Mouse (Mus musculus) urinary bladder, postnatal 25 days (tissue): ENCODE data around the gene Slc35b1.
A peak's percentile ranks its signal among the peaks of the same experiment; 100 is the strongest.

Experiments used
- DNase-seq: peaks from one replicate; pipeline ENCODE4 v3.0.0; 2022; ENCODE audit warnings: low spot score

The Slc35b1 gene

DNA sequence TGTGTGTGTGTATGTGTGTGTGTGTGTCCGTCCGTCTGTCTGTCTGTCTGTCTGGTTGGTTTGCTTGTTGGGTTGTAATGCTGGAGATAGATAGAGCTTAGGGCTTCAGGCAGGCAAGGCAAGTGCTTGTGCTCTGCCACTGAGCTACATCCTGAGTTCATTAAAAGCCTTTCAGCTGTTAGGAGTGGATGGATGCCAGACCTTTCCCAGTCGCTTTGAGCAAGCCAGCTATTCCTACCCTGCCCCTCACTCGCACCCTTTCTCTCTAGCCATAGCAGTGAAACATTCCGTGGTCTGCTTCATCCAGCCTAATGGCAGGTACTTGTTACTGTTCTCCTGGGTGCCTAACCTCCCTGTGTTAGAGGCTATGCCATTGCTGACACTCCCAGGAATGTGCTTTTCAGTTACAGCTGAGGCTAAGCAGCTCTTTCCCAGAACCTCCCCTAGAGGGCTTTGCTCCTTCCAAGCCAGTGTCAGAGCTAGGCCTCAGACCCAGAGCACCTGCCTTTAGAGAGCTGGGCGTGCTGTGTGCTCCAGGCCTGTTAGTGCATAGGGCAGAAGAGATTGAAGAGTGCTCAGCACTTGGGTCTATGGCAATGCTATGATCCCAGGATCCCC lies 18.1 kb upstream of the Slc35b1 start:
- DNase-seq: no peak

GRCm38 (mm10) chr11:95367011-95367735 lies 17.3 kb upstream of the Slc35b1 start:
- DNase-seq: no peak

GRCm38 (mm10) chr11:95368231-95368823 lies 16.2 kb upstream of the Slc35b1 start:
- no peak for DNase-seq

DNA sequence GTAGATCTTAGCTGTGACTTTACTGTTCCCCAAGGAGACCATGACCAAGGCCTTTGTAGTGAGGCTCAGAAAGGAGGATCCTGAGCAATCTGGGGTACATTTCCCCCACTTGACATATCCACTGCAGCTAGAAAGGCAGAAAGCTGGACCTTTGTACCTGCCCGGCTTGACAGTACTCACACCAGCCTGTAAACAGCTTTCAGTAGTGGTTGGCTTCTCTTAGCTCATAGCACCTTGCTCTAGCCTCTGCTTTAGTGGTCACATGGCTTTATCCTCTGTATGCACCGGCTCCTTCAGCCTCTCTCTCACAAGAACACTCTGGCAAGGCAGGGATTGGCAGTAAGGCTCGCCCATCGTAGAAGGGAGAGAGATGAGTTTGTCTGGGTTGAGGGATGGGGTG lies 15.6 kb upstream of the Slc35b1 start:
- DNase-seq: no peak

GRCm38 (mm10) chr11:95369964-95370890 lies 14.3 kb upstream of the Slc35b1 start:
- peak; percentile 13 for DNase-seq

DNA sequence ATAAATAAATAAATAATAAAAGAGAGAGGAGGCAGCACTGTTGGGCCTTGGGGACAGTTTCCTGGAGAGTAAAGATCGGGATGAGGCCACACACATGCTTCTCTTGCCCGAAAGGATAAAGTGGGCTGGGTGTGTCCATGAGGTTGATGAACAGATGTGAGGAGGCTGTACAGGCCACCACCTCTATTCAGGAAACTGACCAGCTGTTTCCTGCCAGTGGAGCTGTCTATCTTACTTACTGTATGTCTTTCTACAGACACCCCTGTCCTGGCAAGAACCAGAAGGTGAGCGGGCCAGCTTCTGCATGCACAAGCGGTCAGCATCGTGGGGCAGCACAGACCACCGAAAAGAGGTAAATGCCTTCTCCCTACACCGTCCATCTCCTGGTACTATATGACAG lies 13.3 kb upstream of the Slc35b1 start:
- no peak for DNase-seq

DNA sequence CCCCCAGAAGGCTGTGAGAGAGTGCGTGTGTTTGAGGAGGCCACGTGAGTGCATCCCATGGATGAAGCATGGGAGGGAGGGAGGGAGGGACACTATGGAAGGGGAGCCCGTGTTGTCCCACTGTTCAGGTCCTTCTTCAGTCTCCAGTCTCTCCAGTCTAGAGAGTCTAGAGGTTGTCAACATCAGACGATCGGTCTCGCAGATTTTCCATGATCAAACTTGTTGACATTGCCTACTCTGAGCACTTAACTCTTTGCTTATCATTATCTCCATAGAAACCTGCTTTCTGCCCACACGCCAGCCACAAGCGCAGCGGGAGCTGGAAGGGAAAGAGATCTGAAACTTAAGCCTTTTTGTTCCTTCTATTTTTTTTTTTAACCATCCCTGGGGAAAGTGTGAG lies 5.6 kb upstream of the Slc35b1 start:
- DNase-seq: no peak

DNA sequence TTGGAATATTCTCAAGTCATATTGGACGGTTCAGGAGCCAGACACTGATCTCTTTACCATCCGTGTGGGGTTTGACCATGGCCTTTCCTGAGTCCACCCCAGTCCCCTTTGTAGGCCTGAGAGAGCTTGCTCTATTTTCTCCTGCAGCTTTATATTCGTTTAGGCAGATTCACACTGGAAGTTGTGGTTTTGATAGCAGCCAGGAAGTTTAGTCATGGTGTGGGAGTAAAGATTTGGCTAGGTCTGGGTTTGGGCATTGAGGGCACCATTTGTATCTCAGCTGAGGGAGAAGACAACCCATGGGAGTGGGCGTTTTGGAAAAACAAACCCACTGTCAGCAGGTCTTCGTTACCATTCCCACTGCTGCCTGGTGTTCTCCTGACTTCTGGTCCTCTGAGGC lies 4.9 kb upstream of the Slc35b1 start:
- DNase-seq: no peak

GRCm38 (mm10) chr11:95380711-95381110 lies 3.8 kb upstream of the Slc35b1 start:
- DNase-seq: no peak

DNA sequence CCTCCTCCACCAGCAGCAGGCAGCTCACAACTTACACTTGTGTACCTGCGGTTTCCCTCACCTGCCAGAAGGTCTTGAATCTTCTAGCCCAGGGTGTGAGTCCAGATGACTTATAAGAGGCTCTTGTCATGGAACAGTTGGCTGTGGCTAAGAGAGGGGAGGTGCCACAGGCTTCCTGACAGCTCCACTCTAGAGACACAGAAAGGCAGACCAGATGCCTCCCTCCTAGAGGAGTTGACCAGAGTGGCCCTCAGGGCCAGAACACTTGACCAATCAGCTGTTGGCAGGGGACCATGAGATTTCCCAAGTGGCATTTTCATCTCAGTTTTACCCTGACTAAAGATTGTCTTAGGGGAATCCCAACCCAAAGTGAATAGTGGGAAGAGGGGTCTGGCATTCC lies 3.3 kb upstream of the Slc35b1 start:
- DNase-seq: no peak

DNA sequence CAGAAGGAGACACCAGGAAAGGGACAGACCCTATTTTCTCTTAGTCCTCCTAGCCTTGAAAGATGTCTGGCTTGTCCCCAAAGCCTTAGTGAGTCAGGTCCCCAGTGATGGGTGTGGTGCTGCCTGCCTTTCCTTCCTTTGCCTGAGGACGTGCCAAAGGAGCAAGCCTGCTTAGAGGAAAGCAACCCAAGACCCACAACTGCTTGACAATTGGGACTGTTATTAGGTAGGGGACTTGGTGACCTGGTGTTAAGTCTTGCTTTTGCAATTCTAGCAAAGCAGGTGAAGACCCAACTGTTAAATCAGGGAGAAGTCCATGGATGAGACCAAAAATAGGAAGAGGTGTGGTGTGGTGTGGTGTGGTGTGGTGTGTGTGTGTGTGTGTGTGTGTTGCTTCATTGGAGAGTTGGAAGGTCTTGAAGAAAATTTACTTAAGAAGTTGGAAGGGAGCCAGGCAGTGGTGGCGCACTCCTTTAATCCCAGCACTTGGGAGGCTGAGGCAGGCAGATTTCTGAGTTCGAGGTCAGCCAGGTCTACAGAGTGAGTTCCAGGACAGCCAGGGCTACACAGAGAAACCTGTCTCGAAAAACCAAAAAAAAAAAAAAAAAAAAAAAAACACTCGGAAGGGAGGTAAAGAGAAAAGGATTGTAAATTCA lies 1.0 kb upstream of the Slc35b1 start:
- DNase-seq: no peak

- DNase-seq: no peak
These were observed 531 bp upstream of the Slc35b1 start for GRCm38 (mm10) chr11:95384004-95384318.

DNA sequence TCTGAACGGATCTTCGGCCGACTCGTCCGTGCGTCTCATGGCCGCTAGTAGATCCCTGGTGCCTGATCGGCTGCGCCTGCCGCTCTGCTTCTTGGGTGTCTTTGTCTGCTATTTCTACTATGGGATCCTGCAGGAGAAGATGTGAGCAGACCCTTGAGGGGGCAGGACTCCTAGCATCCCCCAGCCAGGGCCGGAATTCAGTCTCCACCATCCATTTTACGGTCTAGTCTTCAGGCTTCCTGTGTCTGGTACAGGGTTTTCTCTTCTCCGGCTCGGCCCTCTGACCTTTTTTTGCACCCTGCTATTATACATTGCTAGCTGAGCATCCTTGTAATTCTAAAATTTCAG lies 455 bp downstream of the Slc35b1 start:
- DNase-seq: no peak

DNA sequence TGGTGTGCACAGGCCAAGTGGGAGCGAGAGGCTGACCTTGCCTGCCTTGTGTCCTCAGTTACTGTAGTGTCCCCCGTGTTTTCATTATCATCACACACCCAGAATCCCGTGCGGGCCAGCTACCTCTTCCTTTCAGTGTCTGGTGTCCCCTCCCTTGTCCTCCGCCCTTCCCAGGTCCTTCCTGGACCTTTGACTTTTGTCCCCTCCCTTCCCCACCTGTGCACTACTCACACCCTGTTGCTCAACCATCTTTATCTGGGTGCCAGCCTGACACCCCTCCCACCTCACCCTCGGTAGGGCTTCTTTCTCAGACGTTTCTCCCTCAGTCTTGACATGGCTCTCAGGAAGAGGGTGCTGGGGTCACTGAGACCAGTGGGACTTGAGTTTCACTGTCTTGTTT lies 2.9 kb downstream of the Slc35b1 start:
- DNase-seq: no peak

- DNase-seq: no peak
These were observed 4.5 kb downstream of the Slc35b1 start for GRCm38 (mm10) chr11:95389006-95389405.

DNA sequence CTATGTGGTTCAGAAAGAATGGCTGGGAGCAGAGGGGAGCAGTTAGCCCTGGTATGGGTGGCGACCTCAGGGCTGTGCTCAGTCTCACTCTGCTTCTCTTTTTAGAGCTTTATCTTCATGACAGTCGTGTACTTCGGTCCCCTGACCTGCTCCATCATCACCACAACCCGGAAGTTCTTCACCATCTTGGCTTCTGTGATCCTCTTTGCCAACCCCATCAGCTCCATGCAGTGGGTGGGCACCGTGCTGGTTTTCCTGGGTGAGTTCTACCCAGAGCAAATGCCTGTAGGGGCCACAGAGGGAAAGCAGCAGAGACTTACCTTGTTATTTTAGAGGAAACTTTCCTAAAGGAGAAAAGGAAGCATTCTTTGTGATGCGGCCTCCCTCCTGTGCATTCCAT lies 5.9 kb downstream of the Slc35b1 start:
- DNase-seq: no peak

GRCm38 (mm10) chr11:95391201-95391600 lies 6.7 kb downstream of the Slc35b1 start:
- no peak for DNase-seq

- DNase-seq: no peak
These were observed 7.3 kb downstream of the Slc35b1 start for GRCm38 (mm10) chr11:95391743-95392142.

- DNase-seq: no peak
These were observed 7.8 kb downstream of the Slc35b1 start for GRCm38 (mm10) chr11:95392223-95392667.

DNA sequence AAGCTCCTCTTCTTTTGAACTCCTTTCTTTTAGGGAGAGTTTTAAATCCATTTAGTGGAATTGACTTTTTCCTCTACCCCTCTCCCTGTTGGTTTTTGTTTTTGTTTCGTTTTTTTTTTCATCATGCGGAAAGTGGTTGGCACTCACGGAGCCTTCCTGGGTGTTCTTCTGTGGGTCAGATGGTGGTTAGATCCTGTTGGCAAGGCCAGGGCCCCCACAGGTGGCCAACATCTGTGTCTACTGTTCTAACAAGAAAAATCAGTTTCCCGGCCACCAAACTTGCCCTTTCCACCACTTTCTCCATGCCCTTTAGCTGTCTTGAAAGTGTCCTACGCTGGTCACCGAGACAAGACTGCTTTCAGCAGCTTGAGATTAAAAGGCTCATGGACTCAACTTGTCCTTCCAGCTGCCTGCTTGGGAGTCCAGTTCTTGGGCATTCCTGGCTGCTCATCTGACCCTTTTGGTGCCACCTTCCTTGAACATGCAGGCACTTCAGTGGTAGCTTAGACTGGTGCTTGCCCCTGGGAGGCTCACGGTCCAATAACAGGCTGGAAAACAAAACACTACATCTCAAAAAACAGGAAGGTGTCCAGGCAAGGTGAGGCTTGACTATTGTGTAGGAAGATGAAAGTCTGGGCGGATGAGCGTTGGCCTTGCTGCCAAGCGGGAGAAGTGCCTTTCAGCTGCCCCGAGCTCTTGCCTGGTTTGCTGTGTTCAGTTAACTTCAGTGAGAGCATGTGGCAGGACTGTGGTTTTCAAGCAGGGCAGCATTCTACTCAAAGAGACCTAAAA lies 8.4 kb downstream of the Slc35b1 start:
- DNase-seq: no peak

- no peak for DNase-seq
These were observed 9.0 kb downstream of the Slc35b1 start for GRCm38 (mm10) chr11:95393500-95393816.

DNA sequence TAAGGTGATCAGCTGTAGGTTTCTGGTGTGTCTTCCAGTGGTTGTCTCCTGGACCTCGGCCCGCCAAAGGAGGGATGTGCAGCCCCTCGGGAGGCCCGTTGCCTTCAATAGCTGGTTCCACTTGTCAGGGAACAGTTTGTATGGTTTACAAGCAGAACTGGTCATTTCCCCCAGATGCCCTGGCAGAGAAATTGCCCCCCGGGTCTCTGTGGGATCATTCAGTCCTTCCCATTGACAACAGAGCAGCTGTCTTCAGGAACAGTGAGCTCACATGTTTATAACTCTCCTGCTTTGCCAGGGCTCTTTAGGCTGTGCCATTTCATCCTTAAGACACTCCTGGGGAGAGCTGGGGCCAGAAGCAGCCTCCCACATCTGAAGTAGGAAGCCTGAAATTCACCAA lies 9.6 kb downstream of the Slc35b1 start:
- no peak for DNase-seq
